Mouse (Mus musculus) gastrocnemius, adult 18-20 months (tissue): ENCODE measurements around the gene Cyb5r3. TPM values are rescaled to one million over a fixed set of nuclear protein-coding genes. Genes with fewer than 3 reads are reported as not detected.

Experiments used
- DNase-seq: peaks from one replicate; pipeline ENCODE4 v3.0.0; 2021; ENCODE audit warnings: low spot score
- total RNA-seq, 2 experiments: library from RNA; stranded (reverse); gene quantifications; 2 replicates each; pipeline ENCODE4 v1.2.3; 2021

Cyb5r3 gene
- total RNA-seq, 2 experiments from 2014 or later = 40.3 to 50.1 TPM

DNA sequence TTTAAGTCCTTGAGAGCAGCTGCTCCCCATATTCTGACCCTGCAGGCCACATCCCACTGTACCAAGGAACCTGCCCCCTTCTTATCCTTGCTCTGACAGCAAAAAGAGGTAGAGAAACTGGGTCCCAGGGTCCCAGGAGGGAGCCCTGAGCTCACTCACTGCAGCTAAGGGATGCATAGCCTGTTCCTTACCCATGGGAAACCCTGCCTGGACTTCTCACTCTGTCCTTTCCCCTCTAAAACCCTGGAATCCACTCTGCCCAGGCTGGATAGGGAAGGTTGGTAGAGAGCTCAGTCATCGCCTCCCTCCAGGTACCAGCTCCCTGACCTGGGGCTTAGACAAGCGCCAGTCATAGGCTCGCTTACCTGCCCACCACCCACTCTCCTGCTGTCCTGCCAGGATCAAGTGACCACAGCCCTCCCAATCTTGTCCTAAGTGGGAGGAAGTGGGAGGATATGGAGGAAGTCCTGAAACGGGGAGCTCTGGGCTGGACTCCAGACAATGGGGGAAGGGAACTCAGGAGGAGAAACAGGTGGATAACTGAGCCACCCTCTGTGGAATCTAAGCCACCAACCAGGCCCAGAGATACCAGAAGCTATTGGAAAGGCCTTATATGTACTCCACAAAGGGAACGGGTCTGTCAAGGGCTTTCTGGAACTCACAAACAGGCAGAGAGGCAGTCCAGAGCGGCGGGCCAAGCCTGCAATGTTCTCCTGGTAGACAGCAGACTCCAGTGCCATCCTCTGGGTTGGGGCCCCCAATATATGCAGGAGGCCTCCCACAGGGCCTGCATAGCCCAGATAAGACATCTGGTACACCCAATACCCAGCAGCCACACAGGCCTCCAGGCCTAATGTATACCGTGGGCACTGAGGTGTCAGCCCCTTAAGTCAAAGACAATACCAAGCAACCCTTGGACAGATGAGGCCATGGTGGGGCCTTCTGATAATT, 2.3 kb downstream of the Cyb5r3 start:
- no peak for DNase-seq

DNA sequence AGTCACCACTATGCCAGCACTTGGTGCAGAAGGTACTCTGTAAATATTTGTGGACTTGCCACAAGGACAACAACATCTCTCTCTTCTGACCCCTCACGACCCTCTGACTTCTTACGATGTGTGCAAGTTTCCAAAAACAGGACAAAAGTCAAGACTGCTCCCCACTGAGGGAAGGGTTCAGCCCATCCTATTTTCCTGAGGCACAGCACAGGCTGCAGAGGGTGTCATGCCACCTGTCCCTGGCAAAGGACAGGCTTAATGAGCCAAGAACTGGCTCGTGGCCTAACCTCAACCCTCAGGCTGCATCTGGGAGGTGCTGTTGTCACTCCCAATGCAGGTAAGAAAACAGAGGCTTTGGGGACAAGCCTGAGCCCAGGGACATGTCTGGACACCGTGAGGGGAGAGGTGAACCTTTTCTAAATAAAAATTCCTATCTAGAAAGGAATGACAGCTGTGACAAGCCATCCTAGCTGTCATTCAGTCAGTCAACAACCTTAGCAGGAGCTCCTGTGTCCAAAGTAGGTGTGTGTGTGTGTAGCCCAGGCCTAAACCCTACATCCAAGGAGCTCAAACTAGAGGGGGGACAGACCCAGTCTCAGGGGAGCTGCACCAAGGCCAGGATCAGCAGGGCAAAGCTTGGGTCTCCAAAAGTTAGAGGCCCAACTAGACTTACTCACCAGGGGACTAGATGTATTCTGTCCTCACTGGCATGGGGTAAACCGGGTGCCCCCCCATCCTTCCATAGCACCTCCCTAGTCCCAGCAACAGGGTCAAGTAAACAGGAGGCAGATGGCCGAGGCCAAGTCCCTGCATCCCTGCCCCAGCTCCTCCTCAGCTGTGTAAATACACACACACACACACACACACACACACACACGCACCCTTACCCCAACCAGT, 3.3 kb downstream of the Cyb5r3 start:
- DNase-seq = no peak

GRCm38 (mm10) chr15:83168311-83168710, 4.1 kb downstream of the Cyb5r3 start:
- no peak for DNase-seq

DNA sequence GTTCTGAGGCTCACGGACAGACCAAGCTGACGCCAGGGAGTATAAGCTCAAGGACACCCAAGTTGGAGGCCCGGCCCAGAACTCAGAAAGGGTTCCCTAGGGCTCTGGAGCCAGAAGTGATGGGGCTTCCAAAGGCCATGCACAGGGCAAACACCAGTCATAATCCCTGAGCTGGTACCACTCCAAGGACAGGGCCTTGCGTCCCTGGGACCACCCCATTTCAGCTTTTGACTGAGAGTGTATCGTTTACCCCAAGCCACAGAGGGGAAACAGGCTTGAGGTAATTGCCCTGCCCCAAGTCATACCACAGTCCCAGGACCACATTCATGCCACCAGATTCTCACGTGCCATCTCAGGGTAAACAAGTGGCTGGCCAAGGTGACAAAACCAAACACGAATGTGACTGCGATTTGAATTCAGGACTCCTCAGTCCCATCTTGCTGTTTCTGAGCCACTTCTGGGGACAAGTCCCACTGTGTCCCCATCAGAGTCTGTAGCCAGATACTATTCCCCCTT, 4.8 kb downstream of the Cyb5r3 start:
- no peak for DNase-seq

GRCm38 (mm10) chr15:83167126-83167525, 5.3 kb downstream of the Cyb5r3 start:
- no peak for DNase-seq

- peak; percentile 31 for DNase-seq
Measured at GRCm38 (mm10) chr15:83166642-83167041, 5.8 kb downstream of the Cyb5r3 start.

- no peak for DNase-seq
Measured at GRCm38 (mm10) chr15:83165526-83166315, 6.7 kb downstream of the Cyb5r3 start.

- DNase-seq = peak; percentile 64
Measured at GRCm38 (mm10) chr15:83164971-83165471, 7.4 kb downstream of the Cyb5r3 start.

DNA sequence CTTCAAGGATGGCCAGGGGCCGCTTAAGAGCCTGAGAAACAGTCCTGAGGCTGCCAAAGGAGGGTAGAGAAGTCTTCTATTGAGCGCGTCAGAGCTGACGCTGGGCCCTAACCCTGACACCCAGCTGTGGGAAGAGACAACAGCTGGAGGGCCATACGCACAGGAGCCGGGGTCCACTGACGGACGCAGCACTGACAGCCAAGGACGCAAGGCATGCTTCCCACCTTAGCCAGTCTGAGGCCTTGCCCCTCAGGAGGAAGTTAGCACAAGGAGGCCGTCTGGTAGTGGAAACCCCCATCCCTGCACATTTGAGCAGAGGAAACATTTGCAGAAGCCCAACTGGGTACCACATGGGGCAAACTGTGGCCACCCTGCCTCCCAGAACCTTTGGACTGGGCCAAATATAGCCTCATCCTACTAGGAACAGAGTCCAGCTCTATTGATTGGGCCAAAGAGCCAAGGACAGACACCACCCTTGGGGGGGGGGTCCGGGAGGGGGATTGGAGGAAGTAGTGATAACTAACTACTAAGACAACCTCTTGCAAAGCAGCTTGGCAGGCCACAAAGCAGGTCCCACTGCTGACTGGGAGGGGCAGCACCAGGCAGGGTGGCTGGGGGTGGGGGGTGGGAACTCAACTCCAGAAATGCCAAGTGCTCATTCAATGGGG, 9.4 kb downstream of the Cyb5r3 start:
- DNase-seq = no peak

DNA sequence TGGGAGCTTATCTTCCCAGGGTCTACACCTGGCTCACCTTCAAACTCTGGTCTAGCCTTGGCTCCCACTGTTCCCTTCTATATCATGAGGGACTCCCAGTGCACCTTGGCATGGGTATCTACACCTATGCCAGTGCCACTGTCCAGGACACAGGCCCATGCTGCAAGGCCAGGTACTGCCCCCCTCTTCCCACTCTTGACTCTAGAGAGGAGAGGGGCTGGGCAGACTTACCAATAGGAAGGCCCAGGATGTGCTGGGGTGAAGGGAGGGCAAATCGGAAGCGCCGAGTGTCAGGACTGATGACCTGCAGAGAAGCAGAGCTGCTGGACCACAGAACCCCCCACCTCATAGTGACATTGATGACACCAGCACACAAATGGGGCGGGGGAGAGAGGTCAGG, 10.4 kb downstream of the Cyb5r3 start:
- no peak for DNase-seq

DNA sequence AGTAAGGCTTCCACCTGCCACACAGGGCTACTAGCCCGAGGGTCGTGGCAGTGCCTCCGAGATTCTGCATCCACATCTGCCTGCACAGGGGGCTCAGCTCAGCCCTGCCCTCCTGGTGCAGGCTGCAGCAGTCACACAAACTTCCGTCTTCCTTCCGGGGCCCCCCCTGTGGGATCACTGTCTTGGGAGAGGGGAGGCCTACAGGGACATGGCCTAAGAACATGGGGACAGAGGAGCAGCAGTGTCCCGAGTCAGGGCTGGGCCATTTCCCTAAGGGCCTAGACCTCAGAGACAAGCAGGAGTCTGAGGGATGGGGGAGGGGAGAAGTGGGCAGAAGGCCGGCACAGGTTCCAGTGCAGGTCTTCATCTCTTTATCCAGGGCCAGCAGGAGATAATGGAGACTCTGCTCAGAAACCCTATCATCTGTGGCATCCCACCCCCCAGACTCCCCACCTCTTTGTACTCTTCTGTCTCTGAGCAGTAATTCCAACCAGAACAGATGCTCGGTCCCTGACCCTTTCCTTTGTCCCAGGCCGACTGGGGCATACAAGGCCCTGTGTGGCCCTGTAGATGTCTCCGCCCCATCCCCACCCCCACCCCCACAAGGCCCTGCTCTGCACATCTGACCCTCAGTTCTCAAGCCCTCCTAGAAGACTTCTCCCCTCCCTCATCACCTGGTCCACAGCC, 11.2 kb downstream of the Cyb5r3 start:
- no peak for DNase-seq

GRCm38 (mm10) chr15:83160561-83160960, 11.8 kb downstream of the Cyb5r3 start:
- no peak for DNase-seq

DNA sequence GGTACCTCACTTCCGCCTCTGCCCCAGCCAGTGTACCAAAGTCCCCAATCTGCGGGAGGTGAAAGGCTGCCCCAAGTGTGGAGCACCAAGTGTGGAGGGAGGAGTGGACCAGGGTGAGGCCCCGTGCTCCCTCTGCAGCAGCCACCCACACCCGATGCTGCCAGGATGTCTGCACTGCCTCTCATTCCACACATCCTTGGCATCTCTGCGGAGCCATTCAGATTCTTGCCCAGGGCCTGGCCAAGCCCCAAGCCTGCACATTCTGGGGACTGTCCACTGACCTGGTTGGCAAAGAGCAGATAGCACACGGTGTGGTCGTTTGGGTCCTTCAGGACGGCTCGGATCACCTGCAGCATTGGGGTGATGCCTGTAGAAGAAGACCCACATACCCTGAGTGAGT, 12.6 kb downstream of the Cyb5r3 start:
- DNase-seq = no peak

DNA sequence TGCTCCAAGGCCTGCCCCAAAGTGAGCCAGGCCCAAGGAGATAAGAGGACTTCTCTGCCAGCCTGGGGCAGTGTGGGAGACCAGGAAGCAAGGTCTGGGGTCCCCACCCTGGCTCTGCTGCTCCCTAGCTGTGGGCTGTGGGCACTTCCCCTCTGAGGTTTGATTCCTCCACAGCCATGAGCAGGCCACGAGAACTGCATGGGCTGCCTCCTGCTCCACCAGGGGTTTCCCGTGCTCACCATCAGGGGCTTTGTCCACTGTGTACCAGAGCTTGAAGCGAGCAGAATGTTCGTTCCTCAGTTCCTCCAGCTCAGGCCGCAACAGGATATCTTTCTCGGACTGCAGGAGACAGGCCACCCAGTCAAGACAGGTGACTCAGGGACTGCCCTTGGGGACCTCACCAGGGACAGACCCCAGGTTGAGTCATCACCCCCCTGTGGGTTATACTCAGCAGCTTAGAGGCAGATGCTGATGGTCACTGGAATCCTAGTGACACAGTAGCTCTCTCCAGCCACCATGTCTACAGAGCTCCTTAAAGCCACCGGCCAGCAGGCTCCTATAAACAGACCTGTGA, 13.7 kb downstream of the Cyb5r3 start:
- no peak for DNase-seq

DNA sequence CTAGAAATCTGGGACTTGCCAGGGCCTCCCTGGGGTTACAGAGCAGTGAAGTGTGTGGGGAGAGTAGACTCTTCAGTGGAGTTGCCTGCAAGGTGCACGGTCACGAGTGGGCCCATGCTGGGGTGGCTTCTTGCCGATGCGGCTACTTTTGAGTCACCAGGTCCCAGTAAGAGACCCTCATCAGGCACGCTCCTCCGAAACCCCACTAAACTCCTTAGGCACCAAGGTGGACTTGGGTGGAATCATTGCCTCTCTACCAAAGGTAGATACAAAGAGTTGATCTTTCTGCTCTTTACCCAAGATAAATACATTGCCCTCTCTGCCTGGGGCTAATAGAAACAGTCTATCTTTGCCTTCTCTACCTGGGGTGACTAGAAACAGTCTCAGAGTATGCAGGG, 14.7 kb downstream of the Cyb5r3 start:
- DNase-seq = no peak

- peak; percentile 61 for DNase-seq
Measured at GRCm38 (mm10) chr15:83156929-83157666, 15.3 kb downstream of the Cyb5r3 start.

- no peak for DNase-seq
Measured at GRCm38 (mm10) chr15:83155672-83156419, 16.5 kb downstream of the Cyb5r3 start.

- no peak for DNase-seq
Measured at GRCm38 (mm10) chr15:83154309-83154708, 18.1 kb downstream of the Cyb5r3 start.
